Mouse (Mus musculus) lung, adult 2 months (tissue): Measurements from ENCODE around the gene Gnb3. TPM values are rescaled to one million over a fixed set of nuclear protein-coding genes. Genes with fewer than 3 reads are reported as not detected.

Experiments
- DNase-seq: peaks from one replicate; pipeline ENCODE4 v3.0.0; 2022
- H3K4me1 ChIP-seq: fragments of 200-500 bp; 2 replicates; pipeline ENCODE4 v1.6.1; 2011; ENCODE audit warnings: low read length; ENCODE audit not compliant: control insufficient read depth, insufficient read depth
- H3K4me3 ChIP-seq: fragments of 200-500 bp; replicated peaks from 2 replicates; pipeline ENCODE3; 2011; ENCODE audit warnings: low read depth, mild to moderate bottlenecking, control low read depth, low read length; ENCODE audit errors: extremely low read depth
- CTCF ChIP-seq: fragments of 200-500 bp; IDR thresholded peaks from 2 replicates; pipeline ENCODE4 v1.5.1; 2011; ENCODE audit warnings: mild to moderate bottlenecking, low read length, control low read depth; ENCODE audit not compliant: insufficient read depth
- POLR2A ChIP-seq: fragments of 200-500 bp; IDR thresholded peaks from 2 replicates; pipeline ENCODE4 v1.6.1; 2011; ENCODE audit warnings: low read depth, mild to moderate bottlenecking, control low read depth, low read length, borderline replicate concordance; ENCODE audit errors: extremely low read depth
- WGBS: fragments of 180-500 bp; shearing (Covaris S2); methylation state at CpG from one replicate; pipeline ENCODE4 v1.1.7; 2018; 5-methylcytosine and 5-hydroxymethylcytosine counted together
- polyA plus RNA-seq: library from polyadenylated mRNA; depleted of rRNA; stranded (reverse); fragments of >200 nt; gene quantifications from 2 replicates; pipeline ENCODE4 v1.2.3, GENCODE M21; 2012

Gene Gnb3
- polyA plus RNA-seq, 1 experiment: 0.36 TPM

GRCm38 (mm10) chr6:124857840-124858530 lies 17.9 kb upstream of the Gnb3 start:
- WGBS: 29% methylated on average over 26 of the region's 26 CpGs
- Histone ChIP-seq H3K4me3 (peak overlapping the region; percentile 2), H3K4me1 (no peaks in the 10 kb centered on the region; the same call in 1 of the 2 replicates)
- no peak for TF ChIP-seq POLR2A
- no peak for TF ChIP-seq CTCF
- no peak for DNase-seq

- 3% methylated on average over 86 of the region's 86 CpGs for WGBS
- DNase-seq: peak; percentile 67
- H3K4me1 ChIP-seq: no peaks in the 10 kb centered on the region; the same call in 1 of the 2 replicates
- TF ChIP-seq POLR2A (peak; percentile 35; the same call in 1 of the 2 replicates), CTCF (no peak; the same call in 1 of the 2 replicates)
- H3K4me3 ChIP-seq: peak within 1 kb of the TSS; percentile 48
Measured at GRCm38 (mm10) chr6:124856916-124857839, 17.1 kb upstream of the Gnb3 start, which contains the start of gene P3h3. TSS of gene P3h3 (minus strand) at chr6:124857752.

GRCm38 (mm10) chr6:124856321-124856720 lies 16.2 kb upstream of the Gnb3 start:
- WGBS: 27% methylated on average over 14 of the region's 14 CpGs
- DNase-seq: no peak
- no peak overlapping the region for H3K4me3 ChIP-seq
- TF ChIP-seq CTCF (no peak), POLR2A (no peak)
- H3K4me1 ChIP-seq: no peaks in the 10 kb centered on the region; the same call in 1 of the 2 replicates

- Histone ChIP-seq H3K4me3 (no peak overlapping the region), H3K4me1 (no peaks in the 10 kb centered on the region)
- no peak for TF ChIP-seq POLR2A
- no peak for TF ChIP-seq CTCF
- no peak for DNase-seq
- WGBS: 73% methylated on average over 12 of the region's 12 CpGs
Measured at GRCm38 (mm10) chr6:124854647-124855046, 14.6 kb upstream of the Gnb3 start.

- no peaks in the 10 kb centered on the region for H3K4me1 ChIP-seq
- no peak for DNase-seq
- no peak for TF ChIP-seq POLR2A
- no peak for TF ChIP-seq CTCF
- no peak overlapping the region for H3K4me3 ChIP-seq
- 62% methylated on average over 8 of the region's 8 CpGs for WGBS
Measured at GRCm38 (mm10) chr6:124850535-124850934, 10.5 kb upstream of the Gnb3 start.

- no peak for TF ChIP-seq POLR2A
- peak; percentile 91 for TF ChIP-seq CTCF
Measured at GRCm38 (mm10) chr6:124847305-124847704, 7.2 kb upstream of the Gnb3 start.

GRCm38 (mm10) chr6:124839805-124840204 lies 270 bp downstream of the Gnb3 start:
- no peaks in the 10 kb centered on the region for H3K4me1 ChIP-seq
- H3K4me3 ChIP-seq: no peak overlapping the region
- no peak for DNase-seq
- no peak for TF ChIP-seq POLR2A
- TF ChIP-seq CTCF: no peak
- 27% methylated on average over 8 of the region's 8 CpGs for WGBS

More at GRCm38 (mm10) chr6:124847305-124847704, 7.2 kb upstream of the Gnb3 start:
- 13% methylated on average over 9 of the region's 9 CpGs for WGBS
- H3K4me3 ChIP-seq: no peak overlapping the region
- peak; percentile 90 for DNase-seq
- H3K4me1 ChIP-seq: no peaks in the 10 kb centered on the region

- no peak for DNase-seq
- WGBS: 57% methylated on average over 7 of the region's 7 CpGs
- Histone ChIP-seq H3K4me1 (no peaks in the 10 kb centered on the region), H3K4me3 (no peak overlapping the region)
- TF ChIP-seq POLR2A (no peak), CTCF (no peak)
Measured at GRCm38 (mm10) chr6:124836411-124836810, 3.7 kb downstream of the Gnb3 start.

GRCm38 (mm10) chr6:124835531-124835930 lies 4.5 kb downstream of the Gnb3 start:
- WGBS: 65% methylated on average over 10 of the region's 10 CpGs
- no peak for TF ChIP-seq POLR2A
- no peak for TF ChIP-seq CTCF
- Histone ChIP-seq H3K4me3 (no peak overlapping the region), H3K4me1 (no peaks in the 10 kb centered on the region)
- no peak for DNase-seq
